Mouse (Mus musculus) cortical plate, adult 2 months (tissue): ENCODE results near the gene Mob3a.

Source experiments
- CTCF ChIP-seq: fragments of 200-500 bp; IDR thresholded peaks from 2 replicates; pipeline ENCODE4 v1.5.1; 2011; ENCODE audit warnings: mild to moderate bottlenecking, control low read depth, low read length; ENCODE audit not compliant: insufficient read depth; ENCODE audit errors: extremely low read depth
- POLR2A ChIP-seq: fragments of 200-500 bp; IDR thresholded peaks from 2 replicates; pipeline ENCODE4 v1.6.1; 2011; ENCODE audit warnings: mild to moderate bottlenecking, low read length, control low read depth; ENCODE audit not compliant: insufficient read depth; ENCODE audit errors: extremely low read depth

- TF ChIP-seq POLR2A (no peak), CTCF (no peak)
Measured at GRCm38 (mm10) chr10:80694159-80694938, 7.4 kb downstream of the Mob3a start.
